Mouse (Mus musculus): ENCODE data around the gene Faim. TPM values are rescaled to one million over a fixed set of nuclear protein-coding genes. Genes with fewer than 3 reads are reported as not detected.

The Faim gene
- 81.7 and 93.4 TPM in 2 replicates for polyA plus RNA-seq (2016; fragmentation: Nextera tagmentation; extraction: Ambion mirVana)

DNA sequence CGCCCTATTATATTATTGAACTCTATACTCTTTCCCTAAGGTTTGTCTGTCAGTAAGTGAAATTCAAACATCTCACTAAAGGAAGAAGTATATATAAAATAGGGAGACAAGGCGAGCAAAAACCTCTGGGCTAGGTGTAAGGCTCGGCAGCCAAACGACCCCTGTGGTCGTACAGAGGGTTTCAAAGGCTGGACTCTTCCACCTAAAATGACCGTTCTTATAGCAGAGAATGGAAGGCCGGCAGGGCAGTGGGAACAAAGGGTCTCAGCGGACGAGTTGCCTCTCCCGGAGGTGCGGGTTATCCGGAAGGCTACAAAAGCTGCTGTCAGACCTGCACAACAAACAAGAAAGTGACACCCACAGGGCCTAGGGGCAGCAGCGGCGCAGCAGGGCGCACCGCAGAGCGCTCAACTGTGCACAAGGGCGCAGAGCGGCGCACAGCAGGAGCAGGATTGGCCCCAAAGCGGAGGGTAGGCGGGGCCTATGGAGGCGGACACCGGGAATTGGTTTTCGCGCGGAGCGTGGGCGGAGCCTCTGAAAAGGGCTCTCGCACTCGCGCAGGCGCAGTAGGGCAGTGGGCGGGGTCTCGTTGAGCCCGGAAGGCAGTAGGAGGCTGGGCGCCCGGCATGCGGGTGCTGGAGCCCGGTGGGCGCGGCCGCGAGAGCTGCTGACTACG lies at the start of gene Faim:
Gene Faim, plus strand, starts transcription at position 574 of the 676 bp plus-strand sequence.
- H3K4me1 ChIP-seq, result peaks cover 5% of the 10 kb centered on the region
- H3K4me3 ChIP-seq, result peak within 1 kb of the TSS; percentile 86
- H3K9ac ChIP-seq, result peak within 1 kb of the TSS; percentile 75
- H3K36me3 ChIP-seq, result no peaks in the 10 kb centered on the region
- peak; percentile 99 for ATAC-seq (ENCODE audit: low FRiP score, low read depth)
- H3K4me2 ChIP-seq (replicated peaks), result peak within 1 kb of the TSS; percentile 92
- WGBS, result 1% methylated on average over 45 of the region's 45 CpGs
- 0 out of 2 replicates have a peak, but pooled peaks cover 3% of the 10 kb centered on the region for H3K27me3 ChIP-seq (replicated peaks)
- H3K9me3 ChIP-seq, result no peaks in the 10 kb centered on the region
- H3K27ac ChIP-seq, result peak within 1 kb of the TSS; percentile 65

DNA sequence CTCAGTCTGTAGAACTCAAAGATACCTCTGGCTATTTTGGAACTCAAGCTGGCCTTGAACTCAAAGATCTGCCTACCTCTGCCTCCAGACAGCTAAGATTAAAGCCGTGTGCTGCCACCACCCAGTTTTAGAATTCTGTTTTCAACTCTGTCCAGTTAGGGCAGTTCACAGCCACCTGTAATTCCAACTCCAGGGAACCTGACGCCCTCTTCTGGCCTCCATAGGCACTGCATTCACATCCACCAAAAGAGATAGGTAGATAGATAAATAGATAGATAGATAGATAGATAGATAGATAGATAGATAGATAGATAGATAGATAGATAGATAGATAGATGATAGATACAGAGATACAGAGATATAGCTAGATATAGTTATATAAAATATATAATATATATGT lies 46.9 kb upstream of the Faim start:
- H3K27me3 ChIP-seq (replicated peaks), result no peaks in the 10 kb centered on the region
- no peaks in the 10 kb centered on the region for H3K36me3 ChIP-seq
- no peaks in the 10 kb centered on the region for H3K9me3 ChIP-seq
- H3K4me1 ChIP-seq, result no peaks in the 10 kb centered on the region
- no peak overlapping the region for H3K9ac ChIP-seq
- no peak overlapping the region for H3K4me3 ChIP-seq
- H3K27ac ChIP-seq, result no peak overlapping the region
- 19% methylated on average over 2 of the region's 2 CpGs for WGBS
- ATAC-seq (ENCODE audit: low FRiP score, low read depth), result no peak
- no peak overlapping the region for H3K4me2 ChIP-seq (replicated peaks)

DNA sequence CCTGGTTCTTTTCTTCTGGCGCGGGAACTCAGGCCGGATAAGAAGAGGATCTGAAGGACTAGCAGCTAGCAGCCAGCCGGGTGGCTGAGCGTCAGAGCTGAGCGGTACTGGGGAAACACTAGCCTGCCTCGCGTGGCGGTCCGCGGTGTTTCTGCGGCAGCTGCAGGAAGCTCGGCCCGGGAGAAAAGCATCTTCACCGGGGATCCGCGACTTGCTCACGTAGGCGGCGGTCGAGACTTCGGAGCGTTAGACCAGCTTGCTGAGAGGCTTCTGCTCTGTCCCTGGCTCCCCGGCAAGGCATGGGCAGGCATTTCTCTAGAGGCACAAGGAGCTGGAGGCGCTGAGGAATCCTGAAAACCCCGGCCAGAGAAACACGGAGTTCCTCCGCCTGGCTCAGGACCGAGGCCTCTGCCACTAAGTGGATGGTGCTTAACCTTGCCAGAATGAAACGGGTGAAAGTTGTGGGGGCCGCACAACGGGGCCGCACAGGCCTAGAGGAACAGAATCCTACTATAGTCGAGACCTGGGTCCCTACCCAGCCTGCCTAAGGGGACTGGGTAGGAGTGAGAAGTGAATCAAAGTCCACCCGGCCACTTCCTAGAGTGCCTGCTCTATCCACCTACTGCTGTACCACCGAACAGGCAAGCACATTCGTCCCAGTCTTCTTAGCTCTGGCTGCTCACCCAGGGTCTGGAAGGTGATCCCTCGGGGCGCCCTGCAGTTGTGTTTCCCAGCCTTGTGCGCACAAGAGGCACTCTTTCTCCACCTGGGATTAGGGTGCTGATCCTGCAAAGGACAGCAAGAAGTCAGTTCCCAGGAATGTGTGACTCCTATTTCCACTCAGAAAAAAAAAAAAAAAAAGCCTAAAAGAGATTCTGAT lies 33.8 kb upstream of the Faim start:
- Histone ChIP-seq H3K27ac (no peak overlapping the region), H3K9ac (no peak overlapping the region)
- ATAC-seq (ENCODE audit: low FRiP score, low read depth), result no peak

DNA sequence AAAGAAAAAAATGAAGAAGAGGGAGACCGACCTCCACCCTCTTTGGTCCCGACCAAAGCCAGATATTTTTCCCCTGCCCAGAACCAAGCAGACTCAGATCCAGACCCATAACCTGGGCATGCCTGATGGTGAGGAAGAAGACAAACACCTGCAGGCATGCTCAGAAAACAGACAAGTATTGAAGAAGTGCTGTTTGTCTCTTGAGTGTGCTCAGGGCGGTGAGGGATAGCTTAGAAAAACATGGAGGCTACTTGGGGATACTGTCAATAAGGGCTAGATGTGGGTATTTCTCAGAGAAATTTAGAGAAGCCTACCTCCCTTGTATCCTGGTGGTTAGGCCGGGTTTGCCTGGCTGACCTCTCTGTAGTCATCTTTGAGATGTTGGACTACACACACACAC lies 32.9 kb upstream of the Faim start:
- no peak overlapping the region for H3K9ac ChIP-seq
- no peak overlapping the region for H3K27ac ChIP-seq
- no peak for ATAC-seq (ENCODE audit: low FRiP score, low read depth)
- H3K4me1 ChIP-seq, result peaks cover 35% of the 10 kb centered on the region
- H3K4me3 ChIP-seq, result no peak overlapping the region
- no peak overlapping the region for H3K4me2 ChIP-seq (replicated peaks)
- no peaks in the 10 kb centered on the region for H3K9me3 ChIP-seq
- no peaks in the 10 kb centered on the region for H3K36me3 ChIP-seq
- 3% methylated on average over 4 of the region's 4 CpGs for WGBS
- peaks cover 83% of the 10 kb centered on the region for H3K27me3 ChIP-seq (replicated peaks)

More for the DNA sequence above, 33.8 kb upstream of the Faim start:
- no peaks in the 10 kb centered on the region for H3K9me3 ChIP-seq
- WGBS, result under 1% methylated on average over 40 of the region's 40 CpGs
- no peaks in the 10 kb centered on the region for H3K36me3 ChIP-seq
- H3K4me2 ChIP-seq (replicated peaks), result peak overlapping the region; percentile 17; the same call in 1 of the 2 replicates
- H3K4me3 ChIP-seq, result no peak overlapping the region
- peaks cover 35% of the 10 kb centered on the region for H3K4me1 ChIP-seq
- peaks cover 81% of the 10 kb centered on the region for H3K27me3 ChIP-seq (replicated peaks)

DNA sequence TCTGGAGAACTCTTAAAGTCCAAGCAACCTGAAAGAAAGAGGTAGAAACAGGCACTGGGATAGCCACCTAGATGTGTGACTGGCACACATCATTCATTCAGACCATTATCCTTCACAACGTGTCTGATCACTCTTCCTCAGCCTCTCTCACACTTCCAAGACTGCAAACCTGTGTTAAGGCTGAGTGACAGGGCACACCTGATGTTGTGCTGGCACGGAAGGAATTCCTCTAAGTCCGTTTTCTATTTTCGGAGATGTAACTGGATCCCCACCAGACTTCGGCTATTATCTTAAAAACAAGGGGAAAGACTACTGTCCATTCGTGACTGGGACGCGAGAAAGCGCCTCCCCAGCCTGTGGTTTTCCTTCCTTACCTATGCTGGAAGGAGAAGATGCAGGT lies 32.3 kb upstream of the Faim start:
- H3K4me1 ChIP-seq, result peaks cover 35% of the 10 kb centered on the region
- no peak overlapping the region for H3K27ac ChIP-seq
- H3K4me3 ChIP-seq, result no peak overlapping the region
- WGBS, result 3% methylated on average over 9 of the region's 9 CpGs
- H3K9ac ChIP-seq, result no peak overlapping the region
- peaks cover 84% of the 10 kb centered on the region for H3K27me3 ChIP-seq (replicated peaks)
- ATAC-seq (ENCODE audit: low FRiP score, low read depth), result no peak
- no peaks in the 10 kb centered on the region for H3K9me3 ChIP-seq
- H3K4me2 ChIP-seq (replicated peaks), result no peak overlapping the region
- no peaks in the 10 kb centered on the region for H3K36me3 ChIP-seq

DNA sequence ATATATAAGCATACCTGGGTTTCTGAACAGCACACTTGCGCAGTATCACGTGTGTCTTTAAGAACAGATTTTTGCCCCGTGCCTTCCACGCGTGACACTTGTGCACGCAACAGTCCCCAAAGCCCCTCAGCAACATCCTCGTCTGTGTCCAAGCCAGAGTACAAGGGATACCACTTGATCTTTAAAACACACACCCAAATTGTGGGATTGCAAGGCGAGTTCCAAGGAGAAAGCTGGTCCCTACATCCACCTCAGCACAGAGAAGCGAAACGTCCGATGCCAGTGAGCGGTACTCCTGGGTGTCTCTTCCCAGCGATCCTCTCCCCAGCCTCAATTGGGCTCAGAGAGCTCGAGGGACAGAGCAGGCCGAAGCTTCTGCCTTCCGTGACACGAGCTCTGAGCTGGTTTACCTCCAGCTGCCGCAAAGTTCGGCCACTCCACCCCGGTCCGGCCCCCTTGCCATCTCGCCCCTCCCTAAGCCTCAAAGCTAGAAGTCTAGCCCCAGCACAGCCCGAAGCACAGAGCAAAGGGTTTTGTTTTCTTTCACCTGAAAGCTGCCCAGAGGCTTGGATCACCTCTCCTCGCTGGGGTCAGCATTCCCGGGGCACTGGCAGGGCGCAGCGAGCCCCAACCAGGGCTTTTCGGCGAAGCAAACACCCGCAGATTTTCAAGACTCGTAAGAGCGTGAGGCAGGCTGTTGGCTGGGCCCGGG lies 31.6 kb upstream of the Faim start:
- H3K36me3 ChIP-seq, result no peaks in the 10 kb centered on the region
- no peak overlapping the region for H3K27ac ChIP-seq
- peaks cover 35% of the 10 kb centered on the region for H3K4me1 ChIP-seq
- no peaks in the 10 kb centered on the region for H3K9me3 ChIP-seq
- 1% methylated on average over 33 of the region's 33 CpGs for WGBS
- peak overlapping the region; percentile 34 for H3K4me3 ChIP-seq
- 0 out of 2 replicates have a peak overlapping the region, but pooled peaks have one; percentile 23 for H3K9ac ChIP-seq
- no peak for ATAC-seq (ENCODE audit: low FRiP score, low read depth)
- H3K4me2 ChIP-seq (replicated peaks), result peak overlapping the region; percentile 68
- peaks cover 87% of the 10 kb centered on the region for H3K27me3 ChIP-seq (replicated peaks)

DNA sequence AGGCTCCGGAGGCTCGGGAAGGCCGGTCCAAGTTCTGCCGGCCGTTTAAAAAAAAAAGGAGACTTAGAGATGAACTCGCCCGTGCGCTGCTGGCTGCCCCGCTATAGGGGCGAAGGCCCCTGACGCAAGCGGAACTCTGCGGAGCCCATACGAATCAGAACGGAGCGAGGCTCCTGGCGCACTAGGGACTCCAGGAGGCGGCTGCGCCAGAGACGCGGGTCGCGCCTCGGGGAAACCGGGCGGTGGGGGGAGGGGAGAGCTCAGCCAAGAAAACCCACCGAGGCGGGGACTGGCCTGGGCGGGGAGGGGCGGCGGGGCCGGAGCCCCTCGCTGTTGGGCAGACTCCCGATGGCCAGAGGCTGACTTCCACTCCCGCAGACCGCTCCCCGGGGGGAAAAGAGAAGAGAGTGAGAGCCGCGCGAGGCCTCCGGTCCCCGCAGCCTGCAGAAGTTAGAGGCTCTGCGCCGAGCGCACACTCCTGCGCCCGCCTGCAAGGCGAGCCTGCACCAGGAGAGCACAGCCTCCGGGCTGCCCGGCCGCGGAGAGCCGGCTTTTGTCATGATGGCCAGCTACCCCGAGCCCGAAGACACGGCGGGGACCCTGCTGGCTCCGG lies 31.0 kb upstream of the Faim start, which contains the start of gene Foxl2:
Gene Foxl2, plus strand, starts transcription at position 186 of the 613 bp plus-strand sequence.
- Histone ChIP-seq H3K27ac (no peak within 1 kb of the TSS), H3K4me2 (replicated peaks) (peak within 1 kb of the TSS; percentile 68), H3K9ac (peak within 1 kb of the TSS; percentile 44), H3K36me3 (no peaks in the 10 kb centered on the region), H3K27me3 (replicated peaks) (peaks cover 91% of the 10 kb centered on the region), H3K9me3 (no peaks in the 10 kb centered on the region), H3K4me1 (peaks cover 35% of the 10 kb centered on the region), H3K4me3 (peak within 1 kb of the TSS; percentile 34)
- under 1% methylated on average over 57 of the region's 58 CpGs for WGBS
- ATAC-seq (ENCODE audit: low FRiP score, low read depth), result peak; percentile 52; the same call in 1 of the 2 replicates

DNA sequence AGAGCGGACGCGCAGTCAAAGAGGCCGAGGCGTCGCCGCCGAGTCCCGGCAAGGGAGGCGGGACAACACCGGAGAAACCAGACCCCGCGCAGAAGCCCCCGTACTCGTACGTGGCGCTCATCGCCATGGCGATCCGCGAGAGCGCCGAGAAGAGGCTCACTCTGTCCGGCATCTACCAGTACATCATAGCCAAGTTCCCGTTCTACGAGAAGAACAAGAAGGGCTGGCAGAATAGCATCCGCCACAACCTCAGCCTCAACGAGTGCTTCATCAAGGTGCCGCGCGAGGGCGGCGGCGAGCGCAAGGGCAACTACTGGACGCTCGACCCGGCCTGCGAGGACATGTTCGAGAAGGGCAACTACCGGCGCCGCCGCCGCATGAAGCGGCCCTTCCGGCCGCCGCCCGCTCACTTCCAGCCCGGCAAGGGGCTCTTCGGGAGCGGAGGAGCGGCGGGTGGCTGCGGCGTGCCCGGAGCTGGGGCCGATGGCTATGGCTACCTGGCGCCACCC lies 30.4 kb upstream of the Faim start:
- peak overlapping the region; percentile 34 for H3K4me3 ChIP-seq
- peak overlapping the region; percentile 39; the same call in 1 of the 2 replicates for H3K9ac ChIP-seq
- H3K27ac ChIP-seq, result no peak overlapping the region
- no peak for ATAC-seq (ENCODE audit: low FRiP score, low read depth)
- no peaks in the 10 kb centered on the region for H3K9me3 ChIP-seq
- under 1% methylated on average over 60 of the region's 60 CpGs for WGBS
- peaks cover 91% of the 10 kb centered on the region for H3K27me3 ChIP-seq (replicated peaks)
- H3K4me1 ChIP-seq, result peaks cover 35% of the 10 kb centered on the region
- H3K4me2 ChIP-seq (replicated peaks), result peak overlapping the region; percentile 68
- H3K36me3 ChIP-seq, result no peaks in the 10 kb centered on the region

DNA sequence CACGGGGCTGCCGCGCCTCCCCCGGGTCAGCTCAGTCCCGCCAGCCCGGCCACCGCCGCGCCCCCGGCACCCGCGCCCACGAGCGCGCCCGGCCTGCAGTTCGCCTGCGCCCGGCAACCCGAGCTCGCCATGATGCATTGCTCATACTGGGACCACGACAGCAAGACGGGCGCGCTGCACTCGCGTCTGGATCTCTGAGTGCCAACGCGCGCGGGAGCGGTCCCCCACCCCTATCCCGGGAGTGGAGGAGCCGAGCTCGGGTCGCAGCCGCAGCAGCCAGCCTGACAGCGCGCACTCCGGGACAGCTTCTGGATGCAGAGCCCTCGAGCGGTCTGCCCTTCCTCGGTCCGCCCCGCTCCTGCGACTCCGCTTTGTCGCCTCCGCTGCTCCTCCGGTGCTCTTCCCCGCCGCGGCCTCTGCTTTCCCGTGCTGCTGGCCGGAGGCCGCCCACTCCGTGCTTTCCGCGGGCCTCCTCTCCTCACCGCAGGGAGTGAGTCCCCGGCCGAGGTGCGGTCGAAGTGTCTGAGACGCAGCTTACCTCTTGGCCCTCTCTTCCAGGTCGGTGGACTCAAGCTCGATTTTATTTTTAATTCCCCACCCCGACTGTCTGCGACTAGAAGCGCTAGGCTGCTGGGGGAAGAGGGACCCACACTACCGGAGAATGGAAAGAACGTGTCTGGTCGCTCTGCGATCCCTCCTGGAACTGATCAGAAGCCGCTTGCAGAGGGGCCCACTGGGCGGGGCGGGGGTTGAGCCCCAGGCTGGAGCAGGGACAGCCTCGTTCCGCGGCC lies 29.4 kb upstream of the Faim start:
- under 1% methylated on average over 79 of the region's 80 CpGs for WGBS
- H3K4me1 ChIP-seq, result peaks cover 35% of the 10 kb centered on the region

DNA sequence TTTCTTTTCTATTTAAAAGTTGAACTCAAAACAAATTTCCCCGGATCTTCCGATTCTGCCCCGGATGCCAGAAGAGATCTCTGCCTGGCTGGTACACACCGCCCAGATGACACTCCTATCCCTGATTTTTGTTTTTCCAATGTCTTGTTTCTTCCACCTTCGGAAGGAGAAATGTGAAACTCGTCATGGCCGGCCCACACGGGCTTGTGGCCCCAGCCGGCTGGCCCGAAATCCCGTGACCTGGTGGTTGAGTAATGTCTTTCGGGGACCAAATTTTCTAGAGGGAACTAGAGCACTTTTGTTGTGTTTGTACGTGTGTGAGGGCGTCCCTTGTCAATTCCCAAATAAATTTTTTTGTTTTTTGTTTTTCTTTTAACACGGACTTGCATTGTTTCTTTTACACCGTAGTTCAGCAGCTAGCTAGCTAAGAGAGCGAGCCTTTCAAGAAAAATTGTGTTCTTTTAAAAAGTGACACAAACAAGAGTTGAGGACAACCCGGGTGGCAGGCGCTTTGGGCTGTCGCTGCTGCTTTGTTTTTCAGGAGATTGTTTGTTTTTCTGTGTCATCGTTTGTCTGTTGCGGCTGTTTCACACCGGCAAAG lies 28.3 kb upstream of the Faim start:
- no peaks in the 10 kb centered on the region for H3K36me3 ChIP-seq
- H3K4me2 ChIP-seq (replicated peaks), result no peak overlapping the region
- ATAC-seq (ENCODE audit: low FRiP score, low read depth), result no peak
- no peak overlapping the region for H3K9ac ChIP-seq
- peaks cover 27% of the 10 kb centered on the region for H3K4me1 ChIP-seq
- under 1% methylated on average over 23 of the region's 23 CpGs for WGBS
- H3K27me3 ChIP-seq (replicated peaks), result peaks cover 91% of the 10 kb centered on the region
- H3K9me3 ChIP-seq, result no peaks in the 10 kb centered on the region
- H3K4me3 ChIP-seq, result no peak overlapping the region
- no peak overlapping the region for H3K27ac ChIP-seq

More for the DNA sequence above, 29.4 kb upstream of the Faim start:
- H3K27ac ChIP-seq, result no peak overlapping the region
- H3K36me3 ChIP-seq, result no peaks in the 10 kb centered on the region
- H3K4me2 ChIP-seq (replicated peaks), result peak overlapping the region; percentile 68
- peaks cover 90% of the 10 kb centered on the region for H3K27me3 ChIP-seq (replicated peaks)
- ATAC-seq (ENCODE audit: low FRiP score, low read depth), result peak; percentile 28; the same call in 1 of the 2 replicates
- H3K9me3 ChIP-seq, result no peaks in the 10 kb centered on the region
- H3K9ac ChIP-seq, result peak overlapping the region; percentile 44
- H3K4me3 ChIP-seq, result peak overlapping the region; percentile 34
